28 mouse cellular contexts compared by ENCODE assay signal in genomic region chr2:26617331-26617730, GRCm38 (mm10). TPM values are rescaled to one million over a fixed set of nuclear protein-coding genes. Genes with fewer than 3 reads are reported as not detected.
DNase-seq lines count a peak whose midpoint lies in the region; ATAC-seq and TF ChIP-seq lines count a peak whose summit lies in the region.
"Had no signal": no experiment of that assay in that cellular context is flagged by ENCODE, and none has a peak within 500 bp of the region (broad histone marks: within the 10 kb centered on the region; RNA-seq: fewer than 3 reads in every experiment).

No protein-coding gene starts in this region.

- no peak overlapping the region for H3K4me2 ChIP-seq in liver, postnatal 0 days (ENCODE audit: low read depth, low read length)
- H3K4me2 ChIP-seq in hindbrain, embryonic 16.5 days (ENCODE audit: low read length): no peak overlapping the region
- H3K4me2 ChIP-seq: embryonic facial prominence, embryonic 13.5 days; embryonic facial prominence, embryonic 15.5 days; forebrain, embryonic 12.5 days had no signal

- DNase-seq in heart, adult 11 months: peak; percentile 90
- no peak for DNase-seq in heart, adult 8-10 months (ENCODE audit: low spot score)
- DNase-seq in liver, adult 2 months (ENCODE audit: extremely low read depth, low read depth, low spot score): peak; percentile 64
- DNase-seq in liver, postnatal 0 days: no peak
- DNase-seq: adrenal gland, adult 2 months; adrenal gland, postnatal 10 days; adrenal gland, postnatal 36 days; cerebellum, adult 11 months; cerebellum, adult 18-20 months; cerebellum, adult 8-10 months; cerebellum, adult 9-11 months; cerebellum, postnatal 14 days; cerebellum, postnatal 36 days; embryo, embryonic 11 days had no signal

- no peaks in the 10 kb centered on the region for H3K27me3 ChIP-seq in liver, adult 2 months (ENCODE audit: control insufficient read depth, insufficient read depth, low read length)
- H3K27me3 ChIP-seq in liver, postnatal 0 days (ENCODE audit: insufficient read depth, low read length): no peaks in the 10 kb centered on the region
- H3K27me3 ChIP-seq in hindbrain, embryonic 16.5 days (replicated peaks; ENCODE audit: control insufficient read depth, insufficient read depth, low read length): no peaks in the 10 kb centered on the region
- H3K27me3 ChIP-seq: embryonic facial prominence, embryonic 13.5 days; embryonic facial prominence, embryonic 15.5 days had no signal

- no peaks in the 10 kb centered on the region for H3K4me1 ChIP-seq in liver, adult 2 months (ENCODE audit: control insufficient read depth, insufficient read depth, low read length)
- no peaks in the 10 kb centered on the region for H3K4me1 ChIP-seq in liver, postnatal 0 days (ENCODE audit: insufficient read depth)
- peaks cover 7% of the 10 kb centered on the region for H3K4me1 ChIP-seq in brown adipose tissue, adult 24 weeks (ENCODE audit: control insufficient read depth, insufficient read depth, insufficient read length, low read length)
- H3K4me1 ChIP-seq in hindbrain, embryonic 16.5 days (ENCODE audit: control insufficient read depth, insufficient read depth, low read depth, low read length): no peaks in the 10 kb centered on the region
- H3K4me1 ChIP-seq: embryonic facial prominence, embryonic 13.5 days; embryonic facial prominence, embryonic 15.5 days; forebrain, embryonic 12.5 days had no signal

- H3K79me2 ChIP-seq in liver, adult 2 months (ENCODE audit: control insufficient read depth, insufficient read depth, low read length): no peaks in the 10 kb centered on the region

- no peak for TF ChIP-seq POLR2A in liver, adult 2 months (IDR thresholded peaks at IDR 0.05; ENCODE audit: extremely low read depth, insufficient read depth, low read length)

- no peak overlapping the region for H3K9ac ChIP-seq in liver, adult 2 months (ENCODE audit: low read depth, low read length)
- H3K9ac ChIP-seq in liver, postnatal 0 days (replicated peaks): no peak overlapping the region
- H3K9ac ChIP-seq in hindbrain, embryonic 16.5 days (ENCODE audit: low read depth, low read length): no peak overlapping the region
- H3K9ac ChIP-seq: embryonic facial prominence, embryonic 15.5 days; forebrain, embryonic 12.5 days had no signal

- no peak for TF ChIP-seq CTCF in liver, adult 2 months (IDR thresholded peaks at IDR 0.05; ENCODE audit: low read depth, low read length)
- TF ChIP-seq CTCF in liver, postnatal 0 days (IDR thresholded peaks at IDR 0.05; ENCODE audit: low read depth): no peak

- no peak overlapping the region for H3K27ac ChIP-seq in liver, adult 2 months (replicated peaks; ENCODE audit: insufficient read depth, low read depth, low read length)
- no peak overlapping the region for H3K27ac ChIP-seq in liver, postnatal 0 days (ENCODE audit: low read depth)
- peak overlapping the region; percentile 97 for H3K27ac ChIP-seq in brown adipose tissue, adult 24 weeks (replicated peaks; ENCODE audit: low read depth, low read length)
- no peak overlapping the region for H3K27ac ChIP-seq in hindbrain, embryonic 16.5 days (ENCODE audit: low read depth, low read length)
- H3K27ac ChIP-seq: embryonic facial prominence, embryonic 13.5 days; embryonic facial prominence, embryonic 15.5 days; forebrain, embryonic 10.5 days; forebrain, embryonic 12.5 days had no signal

- H3K4me3 ChIP-seq in liver, adult 2 months (ENCODE audit: insufficient read depth, low read depth, low read length): no peak overlapping the region
- no peak overlapping the region for H3K4me3 ChIP-seq in liver, postnatal 0 days (ENCODE audit: low read depth, low read length)
- H3K4me3 ChIP-seq in brown adipose tissue, adult 24 weeks (ENCODE audit: insufficient read depth, low read depth, low read length): peak overlapping the region; percentile 19
- no peak overlapping the region for H3K4me3 ChIP-seq in hindbrain, embryonic 16.5 days (ENCODE audit: low read length)
- H3K4me3 ChIP-seq: embryonic facial prominence, embryonic 13.5 days; embryonic facial prominence, embryonic 15.5 days; erythroblast, embryonic 14.5 days; forebrain, embryonic 10.5 days; forebrain, embryonic 12.5 days had no signal

- H3K36me3 ChIP-seq in liver, adult 2 months (ENCODE audit: control insufficient read depth, insufficient read depth, low read length): no peaks in the 10 kb centered on the region
- no peaks in the 10 kb centered on the region for H3K36me3 ChIP-seq in liver, postnatal 0 days (replicated peaks; ENCODE audit: insufficient read depth, low read length)
- H3K36me3 ChIP-seq in hindbrain, embryonic 16.5 days (ENCODE audit: control insufficient read depth, insufficient read depth, low read length): no peaks in the 10 kb centered on the region
- H3K36me3 ChIP-seq: embryonic facial prominence, embryonic 13.5 days; embryonic facial prominence, embryonic 15.5 days; forebrain, embryonic 10.5 days; forebrain, embryonic 12.5 days had no signal

- no peak for TF ChIP-seq EP300 in liver, postnatal 0 days (IDR thresholded peaks at IDR 0.05; ENCODE audit: low read depth)

- H3K9me3 ChIP-seq in liver, postnatal 0 days (ENCODE audit: low read length): no peaks in the 10 kb centered on the region
- H3K9me3 ChIP-seq in hindbrain, embryonic 16.5 days (ENCODE audit: control insufficient read depth, low read length): no peaks in the 10 kb centered on the region
- H3K9me3 ChIP-seq: embryonic facial prominence, embryonic 13.5 days; embryonic facial prominence, embryonic 15.5 days; forebrain, embryonic 10.5 days; forebrain, embryonic 12.5 days had no signal

- no peak for ATAC-seq in liver, postnatal 0 days
- ATAC-seq in hindbrain, embryonic 16.5 days: no peak
- ATAC-seq: forebrain, embryonic 14.5 days; forebrain, embryonic 16.5 days had no signal

- 68% methylated on average over 6 of the region's 6 CpGs for WGBS in liver, adult 2 months
- WGBS in liver, postnatal 0 days (ENCODE audit: insufficient replicate concordance): 54% methylated on average over 6 of the region's 6 CpGs
- 72% methylated on average over 6 of the region's 6 CpGs for WGBS in hindbrain, embryonic 16.5 days

RNA-seq across cellular contexts. Expression of gene Fam69b, which starts 10.9 kb away (rescaled TPM):
- total RNA-seq in heart, adult 8-10 months (2022): 10 to 100 TPM; 15.0 to 26.6 (median 20.9) TPM
- 0.09 and 0.13 TPM in 2 replicates for total RNA-seq in liver, adult 2 months (2014; rRNA removed)
- polyA plus RNA-seq in liver, adult 2 months (2012; rRNA removed): 0.41 and 0.60 TPM in 2 replicates
- 0.48 and 0.56 TPM in 2 replicates for polyA plus RNA-seq in liver, postnatal 0 days (2015; fragmentation: Nextera tagmentation; extraction: Ambion mirVana)
- 24.4 and 49.4 TPM in 2 replicates for polyA plus RNA-seq in brown adipose tissue, adult 24 weeks (2012; ENCODE audit: insufficient read depth, insufficient read length, missing spikeins)
- polyA plus RNA-seq in hindbrain, embryonic 16.5 days (2015; fragmentation: Nextera tagmentation; extraction: Ambion mirVana): 153 and 156 TPM in 2 replicates
- polyA plus RNA-seq: erythroblast, embryonic 14.5 days had no signal

RNA-seq across cellular contexts. Expression of gene Agpat2, which starts 13.1 kb away (rescaled TPM):
- 10 to 100 TPM; 51.1 to 65.9 (median 60.8) TPM for total RNA-seq in heart, adult 8-10 months (2022)
- 116 and 153 TPM in 2 replicates for total RNA-seq in liver, adult 2 months (2014; rRNA removed)
- 421 and 511 TPM in 2 replicates for polyA plus RNA-seq in liver, adult 2 months (2012; rRNA removed)
- 215 and 221 TPM in 2 replicates for polyA plus RNA-seq in liver, postnatal 0 days (2015; fragmentation: Nextera tagmentation; extraction: Ambion mirVana)
- 2,029 and 2,407 TPM in 2 replicates for polyA plus RNA-seq in brown adipose tissue, adult 24 weeks (2012; ENCODE audit: insufficient read depth, insufficient read length, missing spikeins)
- 6.2 and 7.2 TPM in 2 replicates for polyA plus RNA-seq in hindbrain, embryonic 16.5 days (2015; fragmentation: Nextera tagmentation; extraction: Ambion mirVana)

RNA-seq across cellular contexts. Expression of gene Gm20532, which starts 30.9 kb away (rescaled TPM):
- total RNA-seq in heart, adult 8-10 months (2022): not detected
- total RNA-seq in liver, adult 2 months (2014; rRNA removed): not detected in 2 replicates
- not detected in 2 replicates for polyA plus RNA-seq in liver, adult 2 months (2012; rRNA removed)
- not detected in 2 replicates for polyA plus RNA-seq in liver, postnatal 0 days (2015; fragmentation: Nextera tagmentation; extraction: Ambion mirVana)
- polyA plus RNA-seq in brown adipose tissue, adult 24 weeks (2012; ENCODE audit: insufficient read depth, insufficient read length, missing spikeins): not detected in 2 replicates
- polyA plus RNA-seq in hindbrain, embryonic 16.5 days (2015; fragmentation: Nextera tagmentation; extraction: Ambion mirVana): not detected in 2 replicates
- total RNA-seq: adrenal gland, adult 2 months; adrenal gland, postnatal 10 days; adrenal gland, postnatal 36 days; common myeloid progenitor, adult 5-6 weeks; ES-E14 had no signal
- polyA plus RNA-seq: adrenal gland, adult 2 months; C2C12; embryonic facial prominence, embryonic 11.5 days; embryonic facial prominence, embryonic 13.5 days; embryonic facial prominence, embryonic 15.5 days; erythroblast, embryonic 14.5 days; forebrain, embryonic 10.5 days; forebrain, embryonic 12.5 days; forebrain, embryonic 14.5 days; forebrain, embryonic 16.5 days had no signal

RNA-seq across cellular contexts. Expression of gene Egfl7, which starts 37.5 kb away (rescaled TPM):
- 100 to 1,000 TPM; 122 to 172 (median 148) TPM for total RNA-seq in heart, adult 8-10 months (2022)
- total RNA-seq in liver, adult 2 months (2014; rRNA removed): 58.6 and 67.0 TPM in 2 replicates
- 60.7 and 90.0 TPM in 2 replicates for polyA plus RNA-seq in liver, adult 2 months (2012; rRNA removed)
- 49.6 and 53.0 TPM in 2 replicates for polyA plus RNA-seq in liver, postnatal 0 days (2015; fragmentation: Nextera tagmentation; extraction: Ambion mirVana)
- 75.5 and 80.4 TPM in 2 replicates for polyA plus RNA-seq in brown adipose tissue, adult 24 weeks (2012; ENCODE audit: insufficient read depth, insufficient read length, missing spikeins)
- polyA plus RNA-seq in hindbrain, embryonic 16.5 days (2015; fragmentation: Nextera tagmentation; extraction: Ambion mirVana): 75.4 and 76.2 TPM in 2 replicates

RNA-seq across cellular contexts. Expression of gene Lcn4, which starts 53.8 kb away (rescaled TPM):
- total RNA-seq in heart, adult 8-10 months (2022): not detected
- not detected in 2 replicates for total RNA-seq in liver, adult 2 months (2014; rRNA removed)
- not detected in 2 replicates for polyA plus RNA-seq in liver, adult 2 months (2012; rRNA removed)
- polyA plus RNA-seq in liver, postnatal 0 days (2015; fragmentation: Nextera tagmentation; extraction: Ambion mirVana): 0.14 TPM in 1 of 2 replicates, not detected in the other
- polyA plus RNA-seq in brown adipose tissue, adult 24 weeks (2012; ENCODE audit: insufficient read depth, insufficient read length, missing spikeins): not detected in 2 replicates
- not detected in 2 replicates for polyA plus RNA-seq in hindbrain, embryonic 16.5 days (2015; fragmentation: Nextera tagmentation; extraction: Ambion mirVana)
- total RNA-seq: adrenal gland, adult 2 months; adrenal gland, postnatal 10 days; adrenal gland, postnatal 36 days; common myeloid progenitor, adult 5-6 weeks; ES-E14; MEL had no signal
- polyA plus RNA-seq: adrenal gland, adult 2 months; C2C12; embryonic facial prominence, embryonic 11.5 days; embryonic facial prominence, embryonic 13.5 days; embryonic facial prominence, embryonic 15.5 days; erythroblast, embryonic 14.5 days; forebrain, embryonic 10.5 days; forebrain, embryonic 12.5 days; forebrain, embryonic 14.5 days; forebrain, embryonic 16.5 days had no signal

Comparison
In these comparisons a context has a peak if more than half of its experiments do, and no peak if none do; other contexts are left out.
1. DNase-seq: peak in heart, adult 11 months (single experiment) and liver, adult 2 months (single experiment); none in heart, adult 8-10 months (single experiment) and liver, postnatal 0 days (single experiment).
2. RNA of gene Fam69b, which starts 10.9 kb away (polyA plus RNA-seq): 153 to 156 TPM in hindbrain, embryonic 16.5 days and 24.4 to 49.4 TPM in brown adipose tissue, adult 24 weeks; 0.41 to 0.60 TPM in liver, adult 2 months and 0.48 to 0.56 TPM in liver, postnatal 0 days; every median in the first group is over 10 times any median in the second.
3. RNA of gene Agpat2, which starts 13.1 kb away (polyA plus RNA-seq): 2,029 to 2,407 TPM in brown adipose tissue, adult 24 weeks, 421 to 511 TPM in liver, adult 2 months and 215 to 221 TPM in liver, postnatal 0 days; 6.2 to 7.2 TPM in hindbrain, embryonic 16.5 days; every median in the first group is over 10 times any median in the second.